Mouse (Mus musculus): ENCODE data around the gene Fads3.

The Fads3 gene

DNA sequence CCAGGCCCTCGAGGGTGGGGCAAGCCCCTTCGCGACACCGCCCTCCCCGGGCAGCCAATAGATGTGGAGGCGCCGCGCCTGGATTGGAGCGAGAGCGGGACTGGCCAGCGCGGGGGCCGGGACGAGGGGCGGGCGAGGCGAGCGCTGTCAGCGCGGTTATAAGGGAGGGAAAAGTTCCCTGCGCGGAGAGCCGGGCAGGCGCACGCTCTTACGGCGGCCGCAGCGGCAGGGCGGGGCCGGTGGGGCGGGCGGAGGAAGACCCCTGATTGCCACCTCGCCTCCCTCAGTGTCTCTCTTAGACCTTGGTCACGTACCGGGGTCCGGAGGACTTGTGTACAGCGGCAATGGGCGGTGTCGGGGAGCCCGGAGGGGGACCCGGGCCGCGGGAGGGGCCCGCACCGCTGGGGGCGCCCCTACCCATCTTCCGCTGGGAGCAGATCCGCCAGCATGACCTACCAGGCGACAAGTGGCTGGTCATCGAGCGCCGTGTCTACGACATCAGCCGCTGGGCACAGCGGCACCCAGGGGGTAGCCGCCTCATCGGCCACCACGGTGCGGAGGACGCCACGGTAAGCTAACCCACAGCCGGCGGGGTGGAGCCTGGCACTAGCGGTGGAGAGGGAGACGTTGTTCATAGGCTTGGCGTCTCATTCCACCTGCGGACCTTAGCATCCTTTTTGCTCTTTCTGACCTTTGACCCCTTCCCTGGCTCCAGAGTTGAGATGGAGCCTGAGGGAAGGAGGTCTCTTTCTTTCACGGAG lies at the start of gene Fads3:
Gene Fads3, plus strand, starts transcription at position 182 of the 761 bp plus-strand sequence.
- in situ Hi-C loops (cut with MboI; ENCODE audit: unreplicated experiment in 2 of 2), result loop anchor here in 1 of 2 experiments (25.0 kb wide), 1 partner anchor 904 kb away; the partner anchor contains the start of gene Asrgl1

DNA sequence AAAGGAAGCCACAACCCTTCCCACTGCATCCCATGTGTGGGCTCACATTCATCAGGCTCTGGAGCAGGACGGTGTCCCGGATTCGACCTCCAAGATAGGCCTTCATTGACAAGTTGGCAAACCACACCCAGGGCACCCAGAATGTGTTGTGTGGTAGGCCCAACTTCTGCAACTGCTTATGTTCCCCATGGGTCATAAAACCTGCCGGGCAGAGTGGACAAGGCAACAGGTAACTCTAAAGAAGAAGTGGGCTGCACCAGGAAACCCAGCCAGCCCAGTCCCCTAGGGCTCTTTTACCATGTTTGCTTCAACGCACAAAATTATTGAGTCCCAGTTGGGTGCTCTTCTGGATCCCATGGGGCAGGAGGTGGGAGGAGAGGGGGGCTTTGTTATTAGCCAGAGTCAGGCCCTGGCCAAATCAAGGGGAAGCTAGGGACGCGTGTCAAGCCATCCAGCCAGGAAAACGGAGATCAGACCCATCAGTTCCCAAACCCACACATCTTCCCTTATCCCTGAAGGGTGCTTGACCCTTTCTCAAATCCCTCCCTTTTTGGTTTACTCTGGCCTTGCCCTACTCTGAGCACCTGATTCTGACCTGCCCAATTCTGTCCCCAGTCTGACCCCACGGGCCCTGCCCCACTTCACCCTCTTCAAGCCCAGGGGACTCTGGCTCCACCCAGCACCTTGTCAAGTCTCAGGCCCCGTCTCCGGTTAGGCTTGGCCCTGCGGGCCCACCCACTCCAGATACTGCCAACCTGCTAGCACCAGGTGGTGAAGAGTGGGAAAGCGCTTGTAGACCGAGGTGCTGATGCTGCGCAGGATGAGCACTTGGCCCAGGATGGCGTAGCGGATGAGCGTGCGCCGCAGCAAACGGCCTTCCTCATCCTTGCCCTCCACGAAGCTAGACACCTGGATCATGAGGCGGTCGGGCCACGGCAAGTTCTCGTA lies 49.1 kb upstream of the Fads3 start:
- in situ Hi-C loops (cut with MboI; ENCODE audit: unreplicated experiment in 2 of 2), result loop anchor here (5.0 kb wide), 2 partner anchors 75 to 80 kb away; no protein-coding TSS in a partner anchor

DNA sequence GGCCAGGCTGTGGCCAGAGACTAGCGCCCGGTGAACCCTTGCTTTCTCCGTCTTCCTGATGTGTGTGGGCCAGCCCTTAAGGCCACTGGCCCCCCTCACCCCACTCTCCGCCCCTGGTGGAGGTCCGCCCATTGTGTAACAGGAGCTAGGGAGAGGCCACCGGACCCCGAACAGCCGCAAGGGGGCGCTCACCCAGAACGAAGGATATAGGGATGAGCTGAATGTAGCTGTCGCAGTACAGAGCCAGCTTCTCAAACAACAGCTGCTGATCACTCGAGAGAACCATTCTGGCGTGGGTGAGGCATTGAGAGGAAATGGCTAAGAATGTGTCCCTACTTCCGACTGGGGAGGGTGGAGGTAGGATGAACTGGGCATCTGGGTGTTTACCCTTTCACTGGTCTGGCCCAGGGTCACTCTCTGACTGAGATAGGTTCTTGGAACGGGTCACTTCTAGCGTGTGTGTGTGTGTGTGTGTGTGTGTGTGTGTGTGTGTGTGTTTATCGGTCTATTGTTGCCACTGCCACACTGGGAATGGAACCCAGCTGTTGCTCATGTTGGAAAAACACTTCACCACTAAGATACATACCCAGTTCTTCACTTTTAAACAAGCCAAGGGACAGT lies 48.2 kb upstream of the Fads3 start:
- in situ Hi-C loops (cut with MboI; ENCODE audit: unreplicated experiment in 2 of 2), result loop anchor here (5.0 kb wide), 2 partner anchors 76 to 81 kb away; no protein-coding TSS in a partner anchor

DNA sequence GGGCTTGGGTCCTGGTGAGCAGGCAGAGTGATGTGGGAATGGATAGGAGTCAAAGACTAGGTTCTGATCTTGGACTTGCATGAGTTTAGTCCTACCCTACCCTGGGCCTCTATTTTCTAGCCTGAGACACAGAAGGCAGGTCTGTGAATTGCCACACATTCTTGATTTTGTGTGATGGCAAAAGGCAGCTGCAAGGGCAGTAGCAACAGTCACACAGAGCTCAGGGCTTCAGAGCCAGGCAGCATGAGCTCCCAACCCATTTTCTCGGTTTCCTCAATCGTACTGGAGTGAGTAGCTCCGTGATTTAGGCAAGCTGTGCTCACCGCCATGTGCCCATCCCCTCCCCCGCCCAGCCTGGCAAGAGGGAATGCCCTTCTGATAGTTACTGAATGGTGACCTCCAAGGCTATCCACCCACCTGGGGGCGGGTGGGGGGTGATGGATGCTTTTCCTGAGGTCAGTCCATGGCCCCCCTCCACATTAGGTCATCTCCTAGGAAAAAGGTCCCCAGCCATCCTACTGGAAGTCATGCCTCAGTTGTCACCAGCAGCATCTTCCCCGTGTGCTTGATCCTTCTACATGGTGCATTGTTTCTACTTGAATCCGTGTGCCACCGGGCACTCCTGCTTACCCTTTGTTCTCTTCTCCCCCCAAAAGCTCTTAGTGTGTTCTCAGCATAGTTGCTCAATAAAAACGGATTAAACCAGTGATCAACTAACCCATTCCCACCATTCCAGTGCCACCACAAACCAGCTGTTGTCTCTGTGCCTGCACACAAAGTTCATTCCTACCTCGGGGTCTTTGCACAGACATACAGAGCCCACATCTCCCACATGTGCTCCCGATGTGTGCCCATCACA lies 43.9 kb upstream of the Fads3 start:
- in situ Hi-C loops (cut with MboI; ENCODE audit: unreplicated experiment in 2 of 2), result loop anchor here (5.0 kb wide), 2 partner anchors 35 to 100 kb away; no protein-coding TSS in a partner anchor

DNA sequence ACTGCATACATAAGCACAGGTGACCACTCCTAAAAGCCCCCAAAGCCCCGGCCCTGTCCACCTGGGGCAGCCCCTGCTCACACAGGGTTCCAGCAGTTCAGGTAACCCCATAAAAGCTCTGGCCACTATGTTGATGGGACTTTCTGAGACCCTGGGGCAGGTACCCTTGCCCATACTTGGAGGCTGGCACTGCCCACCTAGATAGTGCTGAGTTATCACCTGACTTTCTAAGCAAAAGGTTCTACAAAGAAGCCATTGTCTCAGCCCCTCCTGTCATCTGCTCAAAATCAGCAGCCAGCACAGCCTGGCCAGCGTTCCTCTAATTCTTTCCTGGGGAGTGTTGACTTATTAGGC lies 43.3 kb upstream of the Fads3 start:
- in situ Hi-C loops (cut with MboI; ENCODE audit: unreplicated experiment in 2 of 2), result loop anchor here (5.0 kb wide), 2 partner anchors 34 to 99 kb away; no protein-coding TSS in a partner anchor

DNA sequence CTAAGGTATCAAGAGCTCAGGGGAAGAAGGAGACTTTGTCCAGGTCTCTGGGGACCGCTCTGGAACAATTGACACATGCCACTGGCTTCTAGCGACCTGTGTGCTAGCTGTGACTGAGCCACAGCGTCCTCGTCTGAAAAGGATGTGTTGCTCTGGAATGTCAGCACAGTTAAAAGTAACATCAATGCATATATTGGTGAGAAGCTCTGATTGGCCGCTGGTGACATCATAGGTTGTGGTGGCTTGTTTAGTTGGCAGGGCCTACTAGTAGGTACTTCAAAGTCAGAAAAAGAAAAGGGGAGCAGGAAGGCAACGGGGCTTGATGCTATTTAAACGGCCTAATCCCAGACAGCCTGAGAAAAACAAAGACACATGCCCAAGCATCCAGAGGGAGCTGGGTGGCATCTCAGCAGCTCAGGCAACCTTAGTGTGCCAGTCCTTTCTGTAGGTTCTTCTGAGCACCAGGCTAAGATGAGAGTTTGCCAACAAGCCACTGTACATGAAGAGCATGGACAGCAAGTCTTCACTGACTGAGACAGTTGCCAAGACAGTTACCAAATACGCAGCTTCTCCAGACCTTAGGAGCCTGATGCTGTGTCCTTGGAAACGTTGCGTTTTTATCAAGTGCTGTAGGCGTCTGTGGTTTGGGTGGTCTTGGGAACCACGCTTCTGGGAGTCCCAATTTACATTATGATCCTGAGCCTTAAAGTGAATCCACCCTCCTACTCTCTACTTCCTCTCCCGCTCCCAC lies 42.5 kb upstream of the Fads3 start:
- in situ Hi-C loops (cut with MboI; ENCODE audit: unreplicated experiment in 2 of 2), result loop anchor here (5.0 kb wide), 2 partner anchors 33 to 98 kb away; no protein-coding TSS in a partner anchor

DNA sequence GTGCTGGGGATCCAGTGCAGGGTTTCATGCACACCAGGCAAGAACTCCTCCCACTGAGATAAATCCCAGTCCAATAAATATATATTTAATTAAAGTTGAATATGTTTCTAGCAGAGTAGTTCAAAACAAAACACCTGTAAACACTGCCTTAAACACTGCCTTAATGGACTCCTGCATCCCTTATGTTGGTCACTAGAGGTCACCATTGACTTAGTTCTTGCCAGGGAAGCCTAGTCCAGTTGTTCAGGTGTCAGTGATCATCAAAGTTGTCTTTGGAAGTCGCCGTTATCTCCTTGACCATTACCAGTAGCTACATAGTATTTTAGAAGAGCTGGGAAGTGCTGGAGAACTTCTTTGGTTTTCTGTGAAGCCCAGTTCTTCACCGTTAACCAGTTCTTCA lies 41.0 kb upstream of the Fads3 start:
- in situ Hi-C loops (cut with MboI; ENCODE audit: unreplicated experiment in 2 of 2), result loop anchor here (5.0 to 10.0 kb wide), 3 partner anchors 197 to 434 kb away; partner anchors contain the start of genes Fen1 (in 1 of the 2) and Tmem258 (in 1 of the 2)

DNA sequence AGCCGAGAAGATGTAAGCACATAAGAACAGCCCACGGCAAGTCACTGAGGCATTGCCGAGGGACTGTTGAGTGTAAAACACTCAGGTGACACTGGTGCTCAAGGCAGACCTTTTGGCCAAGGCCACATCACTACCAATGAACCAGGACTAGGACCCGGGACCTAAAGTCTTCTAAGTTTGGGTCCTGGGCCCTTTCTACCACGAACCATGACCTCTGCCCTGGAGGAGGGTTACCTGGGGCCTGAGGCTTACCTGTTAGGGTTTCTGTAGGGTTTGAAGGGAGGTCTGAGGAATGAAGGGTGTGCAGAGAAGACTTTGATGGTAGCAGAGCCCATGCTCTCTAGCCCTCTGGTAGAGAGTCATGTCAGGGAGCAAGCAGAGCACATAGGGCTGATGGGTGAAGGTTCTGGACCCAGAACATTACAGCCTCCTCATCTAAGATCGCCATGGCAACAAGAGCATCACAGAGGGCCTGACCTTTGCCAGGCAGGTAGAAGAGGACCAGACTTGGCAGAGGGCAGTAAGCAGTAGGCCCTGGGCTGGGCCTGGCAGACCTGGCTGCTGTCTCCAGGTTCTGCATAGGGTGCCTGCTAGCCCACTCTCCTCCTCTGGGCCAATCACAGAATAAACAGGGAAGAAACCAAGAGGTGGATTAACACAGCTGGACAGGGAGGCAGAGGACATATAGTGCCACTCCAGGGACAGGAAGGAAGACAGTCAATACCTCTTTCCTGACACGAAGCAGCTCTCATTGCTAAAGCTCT lies 40.0 kb upstream of the Fads3 start, which contains the start of the genes Best1 and Rab3il1:
Gene Best1, minus strand, starts transcription at position 428 of the 764 bp plus-strand sequence.
Gene Rab3il1, plus strand, starts transcription at position 464 of the 764 bp plus-strand sequence.
- in situ Hi-C loops (cut with MboI; ENCODE audit: unreplicated experiment in 2 of 2), result loop anchor here (5.0 to 10.0 kb wide), 3 partner anchors 196 to 433 kb away; partner anchors contain the start of genes Fen1 (in 1 of the 2) and Tmem258 (in 1 of the 2)

DNA sequence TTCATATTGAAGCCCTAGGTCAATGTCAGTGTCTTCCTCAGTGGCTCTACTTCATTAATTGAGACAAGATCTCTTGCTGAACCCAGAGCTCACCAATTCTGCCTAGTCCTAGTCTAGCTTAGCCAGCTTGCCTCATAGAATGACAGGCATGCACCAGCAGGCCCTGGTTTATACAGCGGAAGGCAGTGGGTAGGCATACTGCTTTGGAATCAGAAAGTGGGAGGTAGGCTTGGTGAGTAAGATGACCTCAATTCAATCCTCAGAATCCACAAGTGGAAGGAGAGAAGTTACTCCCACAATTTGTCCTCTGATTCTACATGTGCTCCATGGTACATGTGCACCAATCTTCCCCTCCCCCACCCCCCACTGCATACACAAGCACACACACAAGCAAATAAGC lies 37.7 kb upstream of the Fads3 start:
- in situ Hi-C loops (cut with MboI; ENCODE audit: unreplicated experiment in 2 of 2), result loop anchor here (5.0 to 10.0 kb wide), 3 partner anchors 194 to 431 kb away; partner anchors contain the start of genes Fen1 (in 1 of the 2) and Tmem258 (in 1 of the 2)

DNA sequence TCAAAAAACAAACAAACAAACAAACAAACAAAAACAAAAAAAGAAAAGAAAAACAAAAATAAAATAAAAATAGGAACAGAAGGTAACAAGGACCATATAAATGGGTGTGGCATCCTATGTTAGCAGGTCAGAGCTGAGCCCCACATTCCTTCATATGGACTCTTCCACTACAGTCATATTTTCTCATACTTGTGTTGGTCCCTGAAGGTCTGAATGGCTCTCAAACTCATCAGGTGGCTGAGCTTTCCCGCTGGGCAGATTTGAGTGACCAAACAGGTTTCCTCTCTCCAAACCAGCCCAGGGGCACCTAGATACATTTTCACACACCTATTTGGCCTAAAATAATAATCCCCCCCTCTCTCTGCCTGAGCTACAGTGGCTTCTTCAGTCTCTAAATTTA lies 30.0 kb upstream of the Fads3 start:
- in situ Hi-C loops (cut with MboI; ENCODE audit: unreplicated experiment in 2 of 2), result no loop called here

DNA sequence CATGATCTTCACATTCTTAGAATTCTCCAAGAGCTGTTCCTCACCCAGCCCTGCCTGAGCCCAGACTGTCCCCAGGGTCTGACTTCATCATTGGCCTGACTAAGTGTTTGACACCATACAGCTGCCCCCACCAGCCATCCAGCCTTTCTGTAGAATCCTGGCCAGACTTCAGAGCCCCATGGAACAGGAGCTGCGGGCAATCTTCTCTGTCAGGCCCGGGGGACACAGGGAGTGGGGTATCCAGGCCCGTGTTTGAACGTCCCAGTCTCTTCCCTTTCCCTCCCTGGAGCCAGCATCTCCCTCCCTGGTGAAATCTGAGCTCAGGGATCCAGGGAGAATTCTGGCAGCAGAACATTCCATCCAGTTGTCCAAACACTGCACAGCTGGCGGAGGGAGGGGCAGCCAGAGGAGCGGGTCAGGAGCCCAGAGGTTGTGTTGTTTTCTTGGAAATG lies 28.5 kb upstream of the Fads3 start:
- in situ Hi-C loops (cut with MboI; ENCODE audit: unreplicated experiment in 2 of 2), result no loop called here

DNA sequence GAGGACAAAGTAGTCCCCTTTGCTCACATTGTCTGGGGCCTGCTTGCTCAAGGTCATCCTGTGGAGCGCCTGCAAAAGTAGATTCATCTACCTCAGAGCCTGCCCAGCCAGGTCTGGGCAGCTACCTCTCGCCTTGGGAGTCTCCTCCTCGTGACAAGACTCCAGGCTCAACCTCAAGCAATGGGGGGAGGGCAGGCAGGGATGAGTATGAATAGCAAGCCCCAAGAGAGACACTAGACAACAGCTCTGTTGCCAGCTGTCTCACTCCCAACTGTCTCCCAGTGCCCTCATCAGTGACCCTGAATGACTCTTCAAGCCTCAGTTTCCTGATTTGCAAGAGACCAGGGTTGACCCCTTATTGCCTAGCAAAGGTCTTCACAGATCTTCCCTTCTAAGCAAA lies 28.0 kb upstream of the Fads3 start:
- in situ Hi-C loops (cut with MboI; ENCODE audit: unreplicated experiment in 2 of 2), result no loop called here

DNA sequence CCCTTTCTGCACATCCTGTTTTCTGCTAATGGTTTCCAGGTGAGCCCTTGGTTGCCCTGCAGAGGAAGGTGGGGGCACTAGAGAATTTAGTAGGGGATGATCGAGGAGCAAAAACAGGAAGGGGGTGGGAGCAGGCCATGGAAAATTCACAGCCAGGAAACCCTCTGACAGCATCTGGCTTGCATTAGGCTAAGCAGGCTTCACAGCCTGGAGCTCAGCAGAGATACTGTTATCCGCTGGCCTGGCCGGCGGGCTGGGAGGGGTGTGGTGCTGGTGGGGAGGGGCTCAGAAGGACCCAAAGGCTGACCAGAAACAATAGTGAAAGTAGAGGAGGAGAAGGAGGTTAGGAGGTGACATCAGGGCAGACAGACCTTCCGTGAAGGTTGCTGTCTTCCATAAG lies 27.5 kb upstream of the Fads3 start:
- in situ Hi-C loops (cut with MboI; ENCODE audit: unreplicated experiment in 2 of 2), result no loop called here

DNA sequence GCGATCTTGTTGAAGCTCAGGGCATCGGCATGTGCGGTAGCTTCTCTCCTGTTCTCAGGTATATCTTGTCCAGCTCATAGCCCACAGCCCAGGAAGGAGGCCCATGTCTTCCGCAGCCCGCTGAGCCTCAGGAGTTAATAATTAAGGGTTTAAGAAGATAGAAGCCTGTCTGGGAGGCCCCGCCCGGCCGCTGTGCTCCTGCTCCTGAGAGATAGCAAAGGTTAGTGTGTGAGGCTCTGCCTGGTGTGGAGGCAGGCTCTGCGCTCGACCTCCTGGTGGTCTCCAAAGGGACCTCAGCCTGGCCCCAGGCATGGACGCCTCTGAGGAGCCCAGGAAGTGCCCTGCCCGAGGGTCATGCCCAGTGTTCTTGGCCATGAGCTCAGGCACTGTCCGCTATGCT lies 26.5 kb upstream of the Fads3 start:
- in situ Hi-C loops (cut with MboI; ENCODE audit: unreplicated experiment in 2 of 2), result no loop called here

DNA sequence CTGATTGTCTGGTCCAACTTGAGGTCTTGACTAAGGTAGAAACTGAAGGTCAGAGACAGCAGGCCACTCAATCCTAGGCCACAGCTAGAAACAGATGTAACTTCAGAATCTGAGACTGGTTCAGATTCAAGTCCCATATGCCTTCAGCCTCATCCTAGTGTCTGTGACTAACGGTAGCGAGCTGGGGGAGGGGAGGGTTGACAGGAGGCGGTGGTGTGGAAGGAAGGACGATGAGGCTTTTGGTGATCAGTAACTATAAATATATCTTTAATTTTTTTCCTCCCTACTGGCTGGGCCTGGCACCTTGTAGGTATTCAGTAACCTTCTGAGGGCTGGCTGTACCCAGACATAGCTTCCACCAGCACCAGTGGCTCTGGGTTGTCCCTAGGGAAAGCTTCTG lies 25.9 kb upstream of the Fads3 start:
- in situ Hi-C loops (cut with MboI; ENCODE audit: unreplicated experiment in 2 of 2), result no loop called here

DNA sequence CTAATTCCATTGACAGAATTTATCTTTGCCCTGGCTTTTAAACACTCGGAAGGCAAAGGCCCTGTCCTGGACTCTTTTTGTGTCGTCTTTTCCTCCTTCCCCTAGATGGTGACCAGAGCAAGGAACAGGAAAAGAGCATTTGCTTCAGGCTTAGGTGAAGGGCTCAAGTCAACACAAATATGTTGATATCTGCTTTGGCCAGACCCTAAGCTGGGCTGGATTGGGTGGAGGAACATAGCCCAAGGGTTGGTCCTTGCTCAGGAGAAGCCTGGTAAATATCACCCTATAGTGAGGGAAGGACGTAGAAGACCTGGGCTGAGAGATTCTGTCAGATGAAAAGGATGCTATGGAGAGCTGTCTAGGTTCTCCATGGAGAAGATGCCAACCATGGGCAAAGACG lies 25.2 kb upstream of the Fads3 start:
- in situ Hi-C loops (cut with MboI; ENCODE audit: unreplicated experiment in 2 of 2), result no loop called here

DNA sequence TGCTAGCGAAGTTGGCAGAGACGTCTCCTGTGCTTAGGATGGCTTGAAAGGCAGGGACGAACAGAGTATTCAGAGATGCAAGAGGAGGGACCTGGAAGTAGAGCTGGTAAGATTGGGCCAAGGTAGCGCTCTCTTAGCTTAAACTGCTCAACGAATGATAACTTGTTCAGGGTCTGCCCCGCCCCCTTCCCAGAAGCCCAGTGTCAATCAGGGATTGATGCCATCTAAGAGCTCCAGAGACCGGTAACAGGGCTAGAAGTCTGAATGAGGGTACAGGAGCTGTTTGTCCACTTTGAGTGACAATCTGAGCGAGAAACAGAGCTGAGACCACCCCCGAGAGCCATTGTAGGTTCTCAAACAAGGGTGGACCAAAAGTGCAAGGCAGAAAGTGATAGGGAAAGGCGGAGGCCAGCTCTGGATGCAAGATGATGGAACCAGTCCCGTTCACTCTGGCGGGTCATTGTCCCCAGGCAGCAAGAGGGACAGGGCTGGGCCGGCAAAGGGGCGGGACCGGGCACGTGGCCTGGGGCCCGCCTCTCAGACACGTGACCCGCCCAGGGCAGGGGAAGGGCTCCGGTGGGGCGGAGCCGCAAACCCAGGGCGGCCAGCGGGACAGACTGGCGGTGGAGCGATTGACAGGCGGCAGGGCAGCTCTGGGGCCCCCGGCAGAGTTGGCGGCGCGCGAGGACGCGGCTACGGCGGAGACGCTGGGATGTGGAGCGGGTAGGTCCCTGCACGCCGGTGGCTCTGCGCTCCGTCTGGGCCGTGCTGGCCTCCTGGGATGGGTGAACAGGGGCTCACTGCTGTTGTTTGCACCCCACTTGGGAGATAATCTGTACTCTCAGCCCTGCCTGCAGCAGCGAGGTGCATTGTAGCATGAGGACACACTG lies 23.5 kb upstream of the Fads3 start:
- in situ Hi-C loops (cut with MboI; ENCODE audit: unreplicated experiment in 2 of 2), result no loop called here

Data from v-Abl transformed pro-B cells (cell line).